Mouse (Mus musculus) C3H10T1/2 (cell line): ENCODE data around the gene Gm5622. TPM values are rescaled to one million over a fixed set of nuclear protein-coding genes. Genes with fewer than 3 reads are reported as not detected.

Experiments
- polyA plus RNA-seq, 2 experiments: library from polyadenylated mRNA; unstranded; fragments of >200 nt; fragmentation: generic; extraction: Trizol; gene quantifications; one replicate each; pipeline ENCODE4 v1.2.1; 2012; ENCODE audit warnings: missing spikeins in 2 of 2

Gene Gm5622
- polyA plus RNA-seq: not detected

DNA sequence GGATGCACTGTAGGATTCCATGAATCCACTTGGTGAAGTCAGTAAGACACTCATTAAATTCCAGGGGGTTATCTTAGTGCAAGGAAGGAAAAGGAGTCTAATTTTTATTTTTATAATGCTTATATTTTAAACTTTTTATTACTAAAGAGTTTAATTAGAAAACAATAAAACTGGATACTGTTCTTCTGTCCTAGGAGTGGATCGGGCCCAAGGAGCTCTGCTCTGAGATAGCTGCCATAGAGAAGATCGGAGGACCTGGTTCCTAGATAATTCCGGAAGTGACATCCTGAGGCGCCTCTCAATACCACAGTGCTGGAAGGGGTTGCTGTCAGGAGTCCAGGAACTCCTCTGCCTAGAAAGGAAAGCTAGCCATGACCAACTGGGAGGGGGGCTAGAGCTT lies at the start of gene Gm5622:
Gene Gm5622, plus strand, starts transcription at position 301 of the 400 bp plus-strand sequence.

DNA sequence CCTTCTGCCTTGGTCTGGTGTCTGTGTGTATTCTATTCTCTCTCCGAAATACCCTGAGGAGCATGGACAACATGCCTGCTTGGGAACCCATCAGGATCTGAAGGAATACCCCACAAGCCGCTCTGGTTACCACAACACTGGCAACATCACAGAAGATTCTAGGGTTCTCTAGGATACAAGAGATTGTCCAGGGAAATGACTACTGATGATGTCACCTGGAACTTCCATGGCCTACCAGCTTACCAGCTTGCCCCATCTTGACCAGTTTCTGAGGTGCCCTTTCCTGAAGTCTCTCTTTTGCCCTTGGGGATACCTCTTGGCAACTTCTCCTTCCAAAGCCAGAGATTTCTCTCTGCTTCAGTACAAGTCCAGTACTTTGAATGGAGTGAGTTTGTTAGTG lies 21.4 kb downstream of the Gm5622 start, which contains the start of gene Gm17175:
Gene Gm17175, minus strand, starts transcription at position 101 of the 400 bp plus-strand sequence.

DNA sequence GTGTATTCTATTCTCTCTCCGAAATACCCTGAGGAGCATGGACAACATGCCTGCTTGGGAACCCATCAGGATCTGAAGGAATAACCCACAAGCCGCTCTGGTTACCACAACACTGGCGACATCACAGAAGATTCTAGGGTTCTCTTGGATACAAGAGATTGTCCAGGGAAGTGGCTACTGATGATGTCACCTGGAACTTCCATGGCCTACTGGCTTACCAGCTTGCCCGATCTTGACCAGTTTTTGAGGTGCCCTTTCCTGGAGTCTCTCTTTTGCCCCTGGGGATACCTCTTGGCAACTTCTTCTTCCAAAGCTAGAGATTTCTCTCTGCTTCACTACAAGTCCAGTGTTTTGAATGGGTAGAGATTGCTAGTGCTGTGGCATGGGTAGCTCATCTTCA lies 39.4 kb downstream of the Gm5622 start, which contains the start of gene Gm17174:
Gene Gm17174, minus strand, starts transcription at position 101 of the 400 bp plus-strand sequence.

DNA sequence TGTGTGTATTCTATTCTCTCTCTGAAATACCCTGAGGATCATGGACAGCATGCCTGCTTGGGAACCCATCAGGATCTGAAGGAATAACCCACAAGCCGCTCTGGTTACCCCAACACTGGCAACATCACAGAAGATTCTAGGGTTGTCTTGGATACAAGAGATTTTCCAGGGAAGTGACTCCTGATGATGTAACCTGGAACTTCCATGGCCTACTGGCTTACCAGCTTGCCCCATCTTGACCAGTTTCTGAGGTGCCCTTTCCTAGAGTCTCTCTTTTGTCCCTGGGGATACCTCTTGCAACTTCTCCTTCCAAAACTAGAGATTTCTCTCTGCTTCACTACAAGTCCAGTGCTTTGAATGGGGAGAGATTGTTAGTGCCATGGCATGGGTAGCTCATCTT lies 58.6 kb downstream of the Gm5622 start, which contains the start of gene Gm17078:
Gene Gm17078, minus strand, starts transcription at position 101 of the 400 bp plus-strand sequence.

DNA sequence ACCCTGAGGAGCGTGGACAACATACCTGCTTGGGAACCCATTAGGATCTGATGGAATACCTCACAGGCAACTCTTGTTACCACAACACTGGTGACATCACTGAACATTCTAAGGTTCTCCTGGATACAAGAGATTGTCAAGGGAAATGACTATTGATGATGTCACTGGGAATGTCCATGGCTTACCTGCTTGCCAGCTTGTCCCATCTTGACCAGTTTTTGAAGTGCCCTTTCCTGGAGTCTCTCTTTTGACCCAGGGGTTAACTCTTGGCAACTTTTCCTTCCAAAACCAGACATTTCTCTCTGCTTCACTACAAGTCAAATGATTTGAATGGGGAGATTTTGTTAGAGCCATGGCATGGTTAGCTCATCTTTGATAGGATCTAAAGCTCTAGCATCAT lies 83.0 kb downstream of the Gm5622 start, which contains the start of gene Gm4181:
Gene Gm4181, minus strand, starts transcription at position 101 of the 400 bp plus-strand sequence.

DNA sequence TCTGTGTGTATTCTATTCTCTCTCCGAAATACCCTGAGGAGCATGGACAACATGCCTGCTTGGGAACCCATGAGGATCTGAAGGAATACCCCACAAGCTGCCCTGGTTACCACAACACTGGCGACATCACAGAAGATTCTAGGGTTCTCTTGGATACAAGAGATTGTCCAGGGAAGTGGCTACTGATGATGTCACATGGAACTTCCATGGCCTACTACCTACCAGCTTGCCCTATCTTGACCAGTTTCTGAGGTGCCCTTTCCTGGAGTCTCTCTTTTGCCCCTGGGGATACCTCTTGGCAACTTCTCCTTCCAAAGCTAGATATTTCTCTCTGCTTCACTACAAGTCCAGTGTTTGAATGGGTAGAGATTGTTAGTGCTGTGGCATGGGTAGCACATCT lies 142.8 kb downstream of the Gm5622 start, which contains the start of gene Gm17079:
Gene Gm17079, minus strand, starts transcription at position 101 of the 400 bp plus-strand sequence.

Other genes with a start within 250 kb of the Gm5622 start
- gene Gm7247, start 191.0 kb upstream of the Gm5622 start, polyA plus RNA-seq: not detected
- not detected for gene Vmn2r88, start 142.0 kb upstream of the Gm5622 start, polyA plus RNA-seq
- not detected for gene Vmn2r89, start 100.9 kb upstream of the Gm5622 start, polyA plus RNA-seq
- gene Gm17175, start 21.3 kb downstream of the Gm5622 start, polyA plus RNA-seq: not detected
- gene Gm17174, start 39.3 kb downstream of the Gm5622 start, polyA plus RNA-seq: not detected
- gene Gm17078, start 58.5 kb downstream of the Gm5622 start, polyA plus RNA-seq: not detected
- gene Gm4181, start 82.9 kb downstream of the Gm5622 start, polyA plus RNA-seq: not detected
- not detected for gene Gm17079, start 142.7 kb downstream of the Gm5622 start, polyA plus RNA-seq
- gene Gm5800, start 164.4 kb downstream of the Gm5622 start, polyA plus RNA-seq: not detected
- not detected for gene Ang4, start 220.8 kb downstream of the Gm5622 start, polyA plus RNA-seq
- gene AY358078, start 247.3 kb downstream of the Gm5622 start, polyA plus RNA-seq: not detected